Mouse (Mus musculus): Measurements from ENCODE around the gene Zfp991.
"Not testable (repeated sequence)": the region's sequence is repeated elsewhere in the genome, so short reads cannot be mapped to it uniquely, and the experiment has no call there.

GRCm38 (mm10) chr4:147117839-147118238 lies 14.0 kb upstream of the Zfp991 start:
- TF ChIP-seq EP300, CTCF (IDR thresholded peaks at IDR 0.05): not testable (repeated sequence)
